Mouse (Mus musculus) G1E (cell line): ENCODE data around the gene Agpat1. TPM values are rescaled to one million over a fixed set of nuclear protein-coding genes. Genes with fewer than 3 reads are reported as not detected.
A peak's percentile ranks its signal among the peaks of the same experiment; 100 is the strongest.

Experiments used
- ATAC-seq: 2 replicates; pipeline ENCODE4 v1.8.0; 2016; ENCODE audit warnings: mild to moderate bottlenecking; ENCODE audit not compliant: insufficient number of reproducible peaks, poor library complexity, low FRiP score, severe bottlenecking; ENCODE audit errors: extremely low read depth
- DNase-seq: peaks from one replicate; pipeline ENCODE4 v3.0.0; 2012; ENCODE audit warnings: low spot score
- H3K27me3 ChIP-seq: 2 replicates; pipeline ENCODE4 v1.6.1; 2012; ENCODE audit warnings: mild to moderate bottlenecking, low read length, inconsistent platforms; ENCODE audit not compliant: insufficient read depth
- H3K36me3 ChIP-seq: replicated peaks from 2 replicates; pipeline ENCODE3; 2012; ENCODE audit warnings: mild to moderate bottlenecking, inconsistent platforms
- H3K4me1 ChIP-seq: 2 replicates; pipeline ENCODE4 v1.6.1; 2012; ENCODE audit warnings: low read depth, low read length, inconsistent platforms, mixed read lengths; ENCODE audit not compliant: insufficient read depth
- H3K4me3 ChIP-seq: 2 replicates; pipeline ENCODE4 v1.5.1; 2012; ENCODE audit warnings: low read depth, mild to moderate bottlenecking, inconsistent platforms, low read length, moderate library complexity, mixed read lengths
- H3K9me3 ChIP-seq: replicated peaks from 2 replicates; pipeline ENCODE4 v1.6.1; 2012; ENCODE audit warnings: inconsistent platforms
- CTCF ChIP-seq: IDR thresholded peaks from 2 replicates; pipeline ENCODE4 v1.5.1; 2012; ENCODE audit warnings: low read depth, low read length, inconsistent platforms, mixed read lengths
- GATA1 ChIP-seq: IDR thresholded peaks from 2 replicates; pipeline ENCODE4 v1.6.1; 2012; ENCODE audit warnings: borderline replicate concordance, low read length, inconsistent platforms, mixed read lengths
- GATA2 ChIP-seq: IDR thresholded peaks from 2 replicates; pipeline ENCODE4 v1.6.1; 2012; ENCODE audit warnings: low read depth, low read length, inconsistent platforms, borderline replicate concordance
- POLR2AphosphoS5 ChIP-seq: IDR thresholded peaks from 2 replicates; pipeline ENCODE4 v1.6.1; 2012; ENCODE audit warnings: low read depth, low read length, inconsistent platforms; ENCODE audit not compliant: insufficient replicate concordance
- TAL1 ChIP-seq: conservative IDR thresholded peaks from 2 replicates; pipeline ENCODE4 v1.6.1; 2012; ENCODE audit warnings: low read depth, low read length, inconsistent platforms, mixed read lengths
- polyA plus RNA-seq: library from polyadenylated mRNA; stranded (reverse); fragments of >175 nt; gene quantifications from 2 replicates; pipeline ENCODE4 v1.2.3, GENCODE M21; 2012
- total RNA-seq, 2 experiments: library from RNA; stranded (forward) in 1 of 2; stranded (reverse) in 1 of 2; fragments of 200-1000 nt in 1 of 2; fragments of >200 nt in 1 of 2; fragmentation: Nextera tagmentation in 1 of 2; gene quantifications; 2 replicates each; pipeline ENCODE4 v1.2.3; 2014 to 2017

The Agpat1 gene
- total RNA-seq (2014; fragmentation: Nextera tagmentation) (96.3 and 96.4 TPM in 2 replicates), total RNA-seq (2017) (24.7 and 25.8 TPM in 2 replicates), polyA plus RNA-seq (163 and 165 TPM in 2 replicates)

DNA sequence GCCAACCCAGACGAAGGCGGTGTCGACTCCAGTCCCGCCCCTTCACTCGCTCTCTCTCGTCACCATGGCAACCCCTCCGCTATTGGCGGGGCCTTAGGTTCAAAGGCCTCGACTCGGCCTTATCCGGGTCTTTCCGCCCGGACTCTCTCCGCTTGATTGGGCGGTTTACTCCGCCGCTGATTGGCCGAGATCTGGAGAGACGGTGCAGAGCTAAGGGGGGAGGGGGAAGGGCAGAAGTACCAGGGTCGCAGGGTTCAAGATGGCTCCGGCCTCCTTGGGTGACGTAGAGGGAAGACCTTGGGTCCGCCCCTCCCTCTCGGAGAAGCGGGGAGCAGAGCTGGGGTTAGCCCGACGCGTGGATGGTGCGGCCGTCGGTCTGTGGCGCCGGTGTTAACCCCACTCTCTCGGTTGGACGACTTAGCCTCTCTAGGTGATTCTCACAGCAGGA, at the start of gene Agpat1:
Gene Agpat1 (plus strand): TSS at position 202 of the 448 bp plus-strand sequence.
- Histone ChIP-seq H3K9me3 (no peaks in the 10 kb centered on the region), H3K4me3 (peak within 1 kb of the TSS; percentile 94), H3K27me3 (no peaks in the 10 kb centered on the region), H3K4me1 (peaks cover 77% of the 10 kb centered on the region), H3K36me3 (peaks cover 55% of the 10 kb centered on the region)
- DNase-seq, result peak; percentile 94
- peak; percentile 73 for ATAC-seq
- no peak for TF ChIP-seq GATA1

DNA sequence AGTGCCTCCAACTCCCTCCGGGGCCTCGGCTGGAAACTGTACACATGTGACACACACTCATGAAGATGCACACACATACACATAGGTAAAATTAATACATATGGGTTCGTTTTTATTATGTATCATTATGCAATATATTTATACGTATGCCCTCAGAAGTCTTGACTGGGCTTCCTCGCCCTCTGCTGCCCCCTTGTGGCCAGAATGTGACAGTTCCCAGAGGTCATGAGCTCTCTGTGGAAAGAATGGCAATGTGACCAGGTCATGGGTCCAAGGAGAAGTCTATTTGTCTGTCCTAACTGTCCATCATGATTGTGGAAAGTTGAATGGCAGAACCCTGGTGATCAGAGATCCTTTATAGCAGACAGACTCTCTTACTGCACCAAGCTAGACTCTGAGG, 48.6 kb upstream of the Agpat1 start:
- no peaks in the 10 kb centered on the region for H3K36me3 ChIP-seq
- no peak overlapping the region for H3K4me3 ChIP-seq
- H3K27me3 ChIP-seq, result peaks cover 16% of the 10 kb centered on the region
- ATAC-seq (peak; percentile 28; the same call in 1 of the 2 replicates), DNase-seq (peak; percentile 64)
- H3K9me3 ChIP-seq, result no peaks in the 10 kb centered on the region
- peak; percentile 68 for TF ChIP-seq CTCF
- TF ChIP-seq GATA1, result no peak
- no peaks in the 10 kb centered on the region for H3K4me1 ChIP-seq

DNA sequence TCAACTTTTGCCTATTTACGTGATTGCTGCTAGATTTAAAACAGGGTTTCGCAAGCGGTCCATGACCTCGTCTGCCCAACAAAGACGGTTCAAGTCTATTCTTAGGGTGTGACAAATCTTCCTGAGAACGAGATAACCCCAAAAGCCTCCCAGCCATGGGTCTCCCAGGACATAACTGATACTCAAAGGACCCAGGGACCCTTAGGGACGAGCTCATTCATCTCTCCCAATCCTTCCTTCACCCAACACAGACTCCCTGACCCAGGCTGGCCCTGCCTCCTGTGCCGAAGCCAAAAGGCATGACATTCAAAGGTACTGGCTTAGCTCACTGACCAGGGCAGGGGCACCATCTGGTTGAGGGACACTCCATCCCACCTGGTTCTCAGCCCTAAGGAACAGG, 47.7 kb upstream of the Agpat1 start:
- no peaks in the 10 kb centered on the region for H3K36me3 ChIP-seq
- no peak overlapping the region for H3K4me3 ChIP-seq
- H3K4me1 ChIP-seq, result peaks cover 4% of the 10 kb centered on the region
- no peaks in the 10 kb centered on the region for H3K9me3 ChIP-seq
- TF ChIP-seq GATA1, result no peak
- no peak for TF ChIP-seq TAL1
- TF ChIP-seq GATA2, result no peak
- TF ChIP-seq POLR2AphosphoS5, result no peak
- TF ChIP-seq CTCF, result no peak
- no peak for DNase-seq
- ATAC-seq, result no peak
- H3K27me3 ChIP-seq, result peaks cover 20% of the 10 kb centered on the region

DNA sequence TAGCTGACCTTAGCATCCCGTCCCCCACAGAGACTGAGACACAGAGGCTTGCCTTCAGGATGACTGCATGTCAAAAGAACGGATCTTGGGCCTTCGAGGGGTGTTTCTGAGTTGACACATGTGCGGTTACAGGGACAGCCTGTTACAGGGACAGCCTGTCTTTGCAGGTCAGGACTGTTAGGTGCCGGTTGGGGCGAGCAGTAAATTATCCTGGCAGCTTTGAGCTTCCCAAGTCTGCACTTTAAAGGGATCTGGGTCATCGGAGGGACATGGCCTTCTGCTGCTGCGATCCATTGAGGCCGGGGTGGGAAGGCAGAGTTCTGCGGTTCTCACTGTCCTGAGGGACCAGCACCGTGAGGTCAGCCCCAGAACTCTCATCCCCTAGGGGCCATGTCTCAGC, 46.7 kb upstream of the Agpat1 start:
- H3K9me3 ChIP-seq, result no peaks in the 10 kb centered on the region
- no peak overlapping the region for H3K4me3 ChIP-seq
- no peaks in the 10 kb centered on the region for H3K36me3 ChIP-seq
- peaks cover 20% of the 10 kb centered on the region for H3K27me3 ChIP-seq
- TF ChIP-seq POLR2AphosphoS5, result no peak
- no peak for TF ChIP-seq GATA1
- no peak for TF ChIP-seq CTCF
- no peak for TF ChIP-seq TAL1
- no peak for TF ChIP-seq GATA2
- DNase-seq, result no peak
- H3K4me1 ChIP-seq, result peaks cover 5% of the 10 kb centered on the region
- ATAC-seq, result no peak

DNA sequence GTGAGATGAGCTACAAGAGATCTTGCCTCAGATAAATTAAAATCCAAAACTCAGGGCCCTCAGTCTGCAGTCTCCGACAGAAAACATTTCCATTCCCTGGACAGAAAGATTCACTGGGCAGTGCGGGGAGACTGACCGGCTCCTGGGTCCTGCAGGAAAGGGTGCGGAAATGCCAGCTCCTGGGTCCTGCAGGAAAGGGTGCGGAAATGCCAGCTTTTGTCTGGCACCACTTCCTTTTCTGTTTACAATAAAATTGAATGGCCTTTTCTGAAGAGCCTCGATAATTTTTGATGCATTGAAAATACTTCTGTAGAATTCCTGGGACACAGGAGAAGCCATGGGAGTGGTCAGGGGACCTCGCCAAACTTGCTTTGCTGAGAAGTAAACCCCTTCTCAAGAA, 44.9 kb upstream of the Agpat1 start:
- DNase-seq (no peak), ATAC-seq (no peak)
- Histone ChIP-seq H3K4me3 (no peak overlapping the region), H3K9me3 (no peaks in the 10 kb centered on the region), H3K4me1 (peaks cover 9% of the 10 kb centered on the region), H3K27me3 (peaks cover 23% of the 10 kb centered on the region), H3K36me3 (no peaks in the 10 kb centered on the region)
- TF ChIP-seq GATA1 (no peak), CTCF (no peak), POLR2AphosphoS5 (no peak), TAL1 (no peak), GATA2 (no peak)

DNA sequence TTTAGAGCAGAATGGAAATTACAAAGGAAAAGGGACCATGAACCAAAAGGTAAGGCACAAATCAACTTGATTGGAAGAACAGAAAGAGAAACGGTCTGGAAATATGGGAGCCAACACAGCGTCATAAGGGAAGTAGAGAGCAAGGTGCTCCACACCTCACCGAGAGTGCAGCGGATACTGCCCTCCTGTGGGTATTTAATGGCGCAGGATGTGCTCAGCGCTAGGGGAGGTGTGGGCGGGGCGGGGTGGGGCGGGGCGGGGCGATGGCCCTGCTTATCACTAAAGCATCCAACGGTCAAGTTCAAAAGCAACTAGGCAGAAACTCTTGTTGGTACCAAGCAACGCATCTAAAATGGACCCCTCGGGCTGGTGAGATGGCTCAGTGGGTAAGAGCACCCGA, 44.2 kb upstream of the Agpat1 start:
- ATAC-seq, result no peak
- DNase-seq, result no peak

DNA sequence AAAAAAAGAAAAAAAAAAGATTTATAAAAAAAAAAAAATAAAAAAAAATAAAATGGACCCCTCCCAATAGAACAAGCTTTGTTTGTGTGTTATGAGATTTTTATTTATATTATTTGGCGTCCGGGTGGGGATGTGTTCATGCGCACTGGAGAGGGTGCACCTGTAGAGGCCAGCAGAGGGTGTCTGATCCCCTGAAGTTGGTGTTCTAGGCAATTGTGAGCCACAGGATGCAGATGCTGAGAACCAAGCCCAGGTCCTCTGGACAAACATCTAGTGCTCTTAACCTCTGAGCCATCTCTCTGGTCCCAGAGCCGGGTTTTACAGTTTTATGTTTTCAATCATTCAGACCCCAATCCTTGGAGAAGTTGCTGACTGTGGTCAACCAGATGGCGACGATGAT, 43.6 kb upstream of the Agpat1 start:
- Histone ChIP-seq H3K9me3 (no peaks in the 10 kb centered on the region), H3K4me3 (no peak overlapping the region), H3K4me1 (peaks cover 11% of the 10 kb centered on the region), H3K36me3 (no peaks in the 10 kb centered on the region), H3K27me3 (peaks cover 31% of the 10 kb centered on the region)
- TF ChIP-seq POLR2AphosphoS5, result no peak
- no peak for TF ChIP-seq GATA1
- no peak for TF ChIP-seq CTCF
- no peak for TF ChIP-seq GATA2
- no peak for TF ChIP-seq TAL1
- DNase-seq (no peak), ATAC-seq (no peak)

More for the DNA sequence above, 44.2 kb upstream of the Agpat1 start:
- peaks cover 25% of the 10 kb centered on the region for H3K27me3 ChIP-seq
- H3K9me3 ChIP-seq, result no peaks in the 10 kb centered on the region
- H3K4me1 ChIP-seq, result peaks cover 11% of the 10 kb centered on the region
- H3K36me3 ChIP-seq, result no peaks in the 10 kb centered on the region
- no peak for TF ChIP-seq GATA1
- no peak for TF ChIP-seq TAL1
- TF ChIP-seq POLR2AphosphoS5, result no peak
- no peak for TF ChIP-seq CTCF
- TF ChIP-seq GATA2, result no peak
- H3K4me3 ChIP-seq, result no peak overlapping the region
